Mouse (Mus musculus): Measurements from ENCODE around the gene Gm20388.

DNA sequence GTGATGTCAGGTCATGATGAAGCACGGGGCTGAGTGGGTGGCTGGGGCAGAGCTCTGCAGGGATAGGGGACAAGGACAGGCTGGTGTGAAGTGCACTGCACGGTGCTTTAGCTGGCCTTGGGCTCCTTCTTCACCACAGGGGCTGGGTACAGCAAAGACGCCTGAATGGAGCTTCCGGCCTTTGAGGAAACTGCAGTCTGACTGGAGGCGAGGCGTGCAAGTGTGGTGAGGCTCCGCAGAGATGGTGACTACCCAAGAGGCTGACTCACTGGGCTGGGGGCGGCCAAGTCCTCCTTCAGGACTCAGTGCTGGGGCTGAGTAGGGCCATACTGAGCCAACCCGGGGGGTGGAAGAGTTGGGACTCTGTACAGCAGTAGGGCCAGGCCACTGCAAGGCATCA is 295.3 kb downstream of the Gm20388 start:
- no peak for TF ChIP-seq CTCF (IDR thresholded peaks at IDR 0.05; ENCODE audit: control insufficient read depth, insufficient read depth, low read length)
- TF ChIP-seq POLR2A (IDR thresholded peaks at IDR 0.05; ENCODE audit: borderline replicate concordance, control insufficient read depth, low read depth, low read length) = no peak

Measured in bone marrow, adult 2 months (tissue).